Mouse (Mus musculus): ENCODE data around the gene Gm21983.

Gene Gm21983

GRCm38 (mm10) chr7:27159882-27160281 is 21.0 kb downstream of the Gm21983 start:
- WGBS: 10% methylated on average over 8 of the region's 8 CpGs

DNA sequence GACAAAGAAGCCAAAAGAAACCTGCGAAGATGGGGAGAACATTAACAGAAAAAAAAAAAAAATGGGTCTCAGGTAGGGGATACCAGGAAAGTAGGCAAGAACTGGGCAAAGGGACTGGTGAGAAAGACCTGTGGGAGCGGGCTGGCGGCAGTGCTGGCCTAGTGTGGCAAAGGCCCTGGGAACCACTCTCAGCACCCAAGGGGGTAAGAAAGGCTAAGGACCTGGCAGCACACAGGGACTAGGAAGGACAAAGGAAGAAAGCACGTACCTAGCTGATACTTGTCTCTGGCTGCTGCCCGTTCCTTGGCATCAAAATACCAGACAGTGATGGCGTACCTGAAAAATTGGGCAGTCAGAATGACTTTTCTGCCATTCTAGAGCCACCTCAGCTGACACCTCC is 21.6 kb downstream of the Gm21983 start:
- WGBS: 93% methylated on average over 6 of the region's 6 CpGs

DNA sequence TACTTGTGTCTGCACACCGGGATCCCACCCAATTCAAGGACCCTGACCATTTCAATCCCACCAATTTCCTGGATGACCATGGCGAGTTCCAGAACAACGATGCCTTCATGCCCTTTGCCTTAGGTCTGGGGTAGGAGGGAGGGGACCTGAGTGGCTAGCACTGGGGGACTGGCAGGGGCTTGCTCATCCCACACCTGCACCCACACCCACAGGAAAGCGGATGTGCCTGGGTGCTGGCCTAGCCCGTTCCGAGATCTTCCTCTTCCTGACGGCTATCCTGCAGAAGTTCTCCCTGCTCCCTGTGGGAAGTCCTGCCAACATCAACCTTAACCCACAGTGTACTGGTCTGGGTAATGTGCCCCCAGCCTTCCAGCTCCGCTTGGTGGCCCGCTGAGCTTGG is 22.7 kb downstream of the Gm21983 start:
- 91% methylated on average over 9 of the region's 9 CpGs for WGBS

- WGBS: 37% methylated on average over 13 of the region's 13 CpGs
These were observed 24.9 kb downstream of the Gm21983 start for GRCm38 (mm10) chr7:27156005-27156404.

GRCm38 (mm10) chr7:27153205-27153764 is 27.6 kb downstream of the Gm21983 start, which contains the start of gene Cyp2t4:
Cyp2t4 (plus strand) TSS chr7:27153714.
- 42% methylated on average over 10 of the region's 10 CpGs for WGBS

GRCm38 (mm10) chr7:27136410-27136996 is 44.4 kb downstream of the Gm21983 start:
- WGBS: 64% methylated on average over 8 of the region's 8 CpGs

- 85% methylated on average over 4 of the region's 4 CpGs for WGBS
These were observed 47.1 kb downstream of the Gm21983 start for GRCm38 (mm10) chr7:27133757-27134156.

GRCm38 (mm10) chr7:27133156-27133555 is 47.7 kb downstream of the Gm21983 start:
- WGBS: 69% methylated on average over 12 of the region's 12 CpGs

DNA sequence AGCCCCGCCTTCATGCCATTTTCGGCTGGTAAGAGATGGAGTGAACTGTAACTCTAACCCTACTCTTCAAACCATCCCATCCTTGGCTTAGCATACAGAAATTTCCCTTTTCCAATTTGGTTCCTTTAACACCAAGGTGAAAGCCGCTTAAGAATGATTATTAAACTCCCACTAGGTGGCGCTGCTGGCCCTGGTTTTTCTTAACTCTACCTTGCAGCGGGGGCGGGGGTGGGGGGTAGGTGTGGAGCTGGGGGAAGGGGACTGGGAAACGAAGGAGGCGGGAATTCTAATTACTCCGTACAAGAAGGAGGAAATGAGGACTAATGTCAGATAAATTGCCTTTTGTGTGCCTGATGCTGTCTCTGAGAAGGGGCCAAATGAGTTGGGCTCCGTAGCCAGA is 48.3 kb downstream of the Gm21983 start:
- 13% methylated on average over 10 of the region's 10 CpGs for WGBS

- 64% methylated on average over 2 of the region's 2 CpGs for WGBS
These were observed 49.5 kb downstream of the Gm21983 start for GRCm38 (mm10) chr7:27131387-27131786.

- WGBS: 88% methylated on average over 22 of the region's 22 CpGs
These were observed 50.1 kb downstream of the Gm21983 start for GRCm38 (mm10) chr7:27130521-27131370.

- WGBS: 85% methylated on average over 12 of the region's 12 CpGs
These were observed 51.1 kb downstream of the Gm21983 start for GRCm38 (mm10) chr7:27129811-27130210.

- WGBS: 87% methylated on average over 13 of the region's 13 CpGs
These were observed 51.9 kb downstream of the Gm21983 start for GRCm38 (mm10) chr7:27128946-27129345.

GRCm38 (mm10) chr7:27128162-27128561 is 52.7 kb downstream of the Gm21983 start:
- WGBS: 45% methylated on average over 3 of the region's 3 CpGs

- 90% methylated on average over 4 of the region's 4 CpGs for WGBS
These were observed 55.9 kb downstream of the Gm21983 start for GRCm38 (mm10) chr7:27124969-27125368.

DNA sequence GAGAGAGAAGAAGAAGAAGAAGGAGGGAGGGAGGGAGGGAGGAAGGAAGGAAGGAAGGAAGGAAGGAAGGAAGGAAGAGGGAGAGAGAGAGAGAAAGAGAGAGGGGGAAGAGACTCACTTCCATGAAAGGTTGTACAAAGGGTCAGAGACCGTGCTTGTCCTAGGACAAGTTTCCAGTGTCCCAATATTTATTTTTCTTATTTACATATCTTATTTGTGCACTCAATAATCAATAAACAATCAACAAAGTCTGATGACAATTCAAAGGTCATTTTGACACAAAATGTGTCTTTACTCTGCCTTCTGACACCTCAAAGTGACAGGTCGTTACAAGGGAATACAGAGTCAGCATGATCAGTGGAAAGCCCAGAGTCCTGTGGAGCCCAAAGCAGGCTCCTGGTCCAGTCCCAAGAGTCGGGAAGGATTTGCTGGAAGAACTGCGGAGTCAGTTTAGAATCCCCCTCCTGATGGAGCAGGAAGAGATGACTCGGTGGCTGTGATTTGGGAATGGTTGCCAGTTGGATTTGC is 56.5 kb downstream of the Gm21983 start:
- 77% methylated on average over 5 of the region's 5 CpGs for WGBS

DNA sequence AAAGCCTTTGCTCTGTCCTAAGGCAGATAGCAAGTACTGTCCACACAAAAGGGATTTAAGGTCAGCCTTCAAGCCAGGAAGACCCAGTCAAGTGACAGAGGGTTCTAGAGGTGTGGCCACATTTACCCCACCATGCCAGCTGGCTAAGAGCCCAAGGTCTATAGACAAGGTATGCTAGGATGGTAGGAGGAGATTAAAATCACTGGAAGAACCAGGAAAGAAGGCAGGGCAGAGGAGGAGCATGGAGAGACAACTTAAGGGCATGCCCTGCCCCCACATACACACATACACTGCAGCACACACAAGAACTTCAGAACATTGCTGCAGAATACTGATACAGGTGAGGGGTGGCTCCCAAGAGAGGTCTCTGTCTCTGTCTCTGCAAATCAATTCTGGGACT is 61.2 kb downstream of the Gm21983 start, which contains the start of gene Cyp2f2:
TSS of gene Cyp2f2 (plus strand) at position 234 of the 400 bp plus-strand sequence.

Data from cerebral cortex, adult 2 months (tissue).